Comparison of ENCODE assay signal across 19 mouse cellular contexts in the genomic region with DNA sequence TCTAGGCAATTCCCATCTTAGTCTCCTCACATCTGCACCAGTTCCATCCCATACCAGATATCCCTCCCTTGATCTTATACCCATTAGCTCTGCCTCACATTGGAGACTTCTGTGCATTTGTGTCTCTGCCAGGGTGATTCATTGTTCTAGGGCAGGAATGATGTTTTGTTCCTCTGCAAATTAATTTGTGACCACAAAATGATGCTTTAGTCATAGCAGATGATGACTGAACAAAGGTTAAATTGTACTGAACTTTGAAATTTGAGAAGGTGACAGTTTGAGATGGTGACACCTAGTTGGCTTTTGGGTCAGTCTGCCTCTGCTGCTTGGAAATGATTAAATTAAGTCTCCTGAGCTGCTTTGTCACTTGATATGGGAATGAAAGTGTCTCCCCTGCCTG.
DNase-seq lines count a peak whose midpoint lies in the region; TF ChIP-seq lines count a peak whose summit lies in the region.
"Had no signal": no experiment of that assay in that cellular context is flagged by ENCODE, and none has a peak within 500 bp of the region (broad histone marks: within the 10 kb centered on the region; RNA-seq: fewer than 3 reads in every experiment).

No protein-coding gene starts in this region.

- H3K4me2 ChIP-seq in myocyte (ENCODE audit: low read depth) = peak overlapping the region; percentile 8
- H3K4me2 ChIP-seq: embryonic facial prominence, embryonic 13.5 days; forebrain, embryonic 13.5 days; hindbrain, embryonic 13.5 days; intestine, embryonic 15.5 days had no signal

- DNase-seq in 3134 (ENCODE audit: extremely low read depth, insufficient read length, low spot score) (peak; percentile 62), 3T3-L1 (ENCODE audit: low read depth, low spot score) (peak; percentile 74)
- DNase-seq in Muller cell, postnatal 12 days (ENCODE audit: inconsistent ontology term) = peak; percentile 92
- no peak for DNase-seq in gastrocnemius, postnatal 14 days
- DNase-seq in layer of hippocampus, adult 8-10 months (ENCODE audit: low spot score in 2 of 2) = no peak
- DNase-seq: adrenal gland, adult 2 months; adrenal gland, postnatal 25 days; cerebellum, adult 18-20 months; cerebellum, adult 9-11 months; cerebellum, postnatal 36 days; heart, adult 18-20 months; heart, postnatal 10 days had no signal

- H3K36me3 ChIP-seq in myocyte (ENCODE audit: control insufficient read depth, insufficient read depth) = no peaks in the 10 kb centered on the region
- H3K36me3 ChIP-seq: embryonic facial prominence, embryonic 13.5 days; G1E; heart, embryonic 10.5 days; hindbrain, embryonic 13.5 days; intestine, embryonic 15.5 days had no signal

- no peak overlapping the region for H3ac ChIP-seq in myocyte (ENCODE audit: control insufficient read depth, insufficient read length)

- TF ChIP-seq POLR2A in myocyte (IDR thresholded peaks at IDR 0.05; ENCODE audit: insufficient read length, low read depth) = no peak

- no peaks in the 10 kb centered on the region for H3K79me2 ChIP-seq in myocyte (ENCODE audit: control insufficient read depth, insufficient read depth)

- no peaks in the 10 kb centered on the region for H3K27me3 ChIP-seq in myocyte (ENCODE audit: control insufficient read depth, insufficient read depth, insufficient read length)
- H3K27me3 ChIP-seq: embryonic facial prominence, embryonic 13.5 days; forebrain, embryonic 13.5 days; hindbrain, embryonic 13.5 days; intestine, embryonic 15.5 days had no signal

- intact Hi-C loops in gastrocnemius, postnatal 14 days (cut with DNase I; ENCODE audit: low total_unique reads) = no loop called here

- H3K4me3 ChIP-seq in myocyte = no peak overlapping the region
- H3K4me3 ChIP-seq: embryonic facial prominence, embryonic 13.5 days; forebrain, embryonic 13.5 days; heart, embryonic 10.5 days; hindbrain, embryonic 13.5 days; intestine, embryonic 15.5 days had no signal

TF ChIP-seq in myocyte, 11 proteins besides CTCF, POLR2A, EP300 and RAD21:
- TF ChIP-seq TCF3 (IDR thresholded peaks at IDR 0.05; ENCODE audit: insufficient read length, low read depth) = no peak
- no peak for TF ChIP-seq TCF12 (IDR thresholded peaks at IDR 0.05; ENCODE audit: insufficient read depth, poor library complexity, severe bottlenecking)
- TF ChIP-seq E2F4 (IDR thresholded peaks at IDR 0.05; ENCODE audit: insufficient read depth) = no peak
- TF ChIP-seq SRF (IDR thresholded peaks at IDR 0.05; ENCODE audit: control insufficient read depth, insufficient read length, low read depth) = no peak
- no peak for TF ChIP-seq POLR2AphosphoS2 (IDR thresholded peaks at IDR 0.05; ENCODE audit: insufficient read length, low read depth)
- no peak for TF ChIP-seq MAX (IDR thresholded peaks at IDR 0.05; ENCODE audit: low read depth)
- no peak for TF ChIP-seq MYOD1 (IDR thresholded peaks at IDR 0.05; ENCODE audit: control insufficient read depth in 1 of 3, insufficient read length in 2 of 3, low read depth in 2 of 3)
- TF ChIP-seq USF1 (IDR thresholded peaks at IDR 0.05; ENCODE audit: low read depth) = no peak
- TF ChIP-seq REST (IDR thresholded peaks at IDR 0.05; ENCODE audit: insufficient read depth, insufficient read length) = no peak
- TF ChIP-seq CEBPB (IDR thresholded peaks at IDR 0.05; ENCODE audit: insufficient read depth, poor library complexity, severe bottlenecking) = no peak
- TF ChIP-seq MYOG (IDR thresholded peaks at IDR 0.05; ENCODE audit: control insufficient read depth in 1 of 3, insufficient read depth in 1 of 3, insufficient read length in 2 of 3, low read depth in 2 of 3) = no peak
TF ChIP-seq in myocyte: peak in this region for 0.

Comparison
In these comparisons a context has a peak if more than half of its experiments do, and no peak if none do; other contexts are left out.
1. DNase-seq: peak in 3134 (single experiment), 3T3-L1 (single experiment) and Muller cell, postnatal 12 days (single experiment); none in gastrocnemius, postnatal 14 days (single experiment) and layer of hippocampus, adult 8-10 months (0 of 2).